Mouse (Mus musculus) heart, adult 10 weeks (tissue): ENCODE measurements around the gene Gm5767. TPM values are rescaled to one million over a fixed set of nuclear protein-coding genes. Genes with fewer than 3 reads are reported as not detected.

Experiments
- polyA plus RNA-seq: library from polyadenylated mRNA; stranded (reverse); fragments of 350-450 nt; fragmentation: Illumina TruSeq; extraction: RNeasy Lipid Tissue Mini Kit (QIAGEN cat#74804); gene quantifications from one replicate; pipeline ENCODE4 v1.2.3, GENCODE M21; 2014; ENCODE audit warnings: low read depth, low replicate concordance

Gm5767 gene
- not detected for polyA plus RNA-seq

GRCm38 (mm10) chr16:8680470-8680869, at the start of gene Gm5767:
TSS of gene Gm5767 (plus strand) at chr16:8680770.

GRCm38 (mm10) chr16:8637217-8638051, 43.1 kb upstream of the Gm5767 start, which contains the start of the genes Pmm2 and Tmem186:
TSS of gene Pmm2 (plus strand) at chr16:8637674.
TSS of gene Tmem186 (minus strand) at chr16:8637712.

GRCm38 (mm10) chr16:8671551-8672349, 8.8 kb upstream of the Gm5767 start, which contains the start of gene Carhsp1:
TSS of gene Carhsp1 (minus strand) at chr16:8672155.

Other genes starting within 250 kb of the Gm5767 start
- gene Mettl22, start 210.0 kb upstream of the Gm5767 start, polyA plus RNA-seq: 29.8 TPM
- 16.2 TPM for gene Abat, start 167.3 kb upstream of the Gm5767 start, polyA plus RNA-seq
- gene Pmm2, start 43.1 kb upstream of the Gm5767 start, polyA plus RNA-seq: 42.2 TPM
- gene Tmem186, start 43.1 kb upstream of the Gm5767 start, polyA plus RNA-seq: 21.8 TPM
- gene Carhsp1, start 8.6 kb upstream of the Gm5767 start, polyA plus RNA-seq: 21.2 TPM
- gene Usp7, start 111.5 kb downstream of the Gm5767 start, polyA plus RNA-seq: 51.5 TPM
- 69.0 TPM for gene 1810013L24Rik, start 149.3 kb downstream of the Gm5767 start, polyA plus RNA-seq